Mouse (Mus musculus) lung, postnatal 25 days (tissue): ENCODE data around the gene Rnf26.
A peak's percentile ranks its signal among the peaks of the same experiment; 100 is the strongest.
"Not testable (repeated sequence)": the region's sequence is repeated elsewhere in the genome, so short reads cannot be mapped to it uniquely, and the experiment has no call there.

ENCODE experiments used
- DNase-seq: peaks from one replicate; pipeline ENCODE4 v3.0.0; 2022; ENCODE audit warnings: low spot score

Rnf26 gene

DNA sequence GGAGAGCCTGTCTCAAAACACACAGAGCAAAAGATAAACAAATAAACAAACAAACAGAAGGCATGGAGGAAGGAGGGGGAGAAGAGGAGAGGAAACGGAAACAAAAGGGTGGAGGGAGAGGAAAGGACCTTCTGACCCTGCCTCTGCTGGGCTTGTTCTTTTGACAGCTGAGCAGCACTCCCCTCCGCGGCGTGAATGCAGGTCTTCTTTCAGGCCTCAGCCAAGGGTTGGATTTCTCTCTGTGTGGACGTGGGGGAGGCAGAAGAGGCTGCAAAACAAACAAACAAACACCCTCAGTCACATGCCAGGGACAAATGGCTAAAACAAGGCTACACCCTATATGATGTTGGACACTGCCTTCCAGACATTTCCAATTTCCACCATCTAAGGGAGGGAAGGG, 11.7 kb upstream of the Rnf26 start:
- no peak for DNase-seq

DNA sequence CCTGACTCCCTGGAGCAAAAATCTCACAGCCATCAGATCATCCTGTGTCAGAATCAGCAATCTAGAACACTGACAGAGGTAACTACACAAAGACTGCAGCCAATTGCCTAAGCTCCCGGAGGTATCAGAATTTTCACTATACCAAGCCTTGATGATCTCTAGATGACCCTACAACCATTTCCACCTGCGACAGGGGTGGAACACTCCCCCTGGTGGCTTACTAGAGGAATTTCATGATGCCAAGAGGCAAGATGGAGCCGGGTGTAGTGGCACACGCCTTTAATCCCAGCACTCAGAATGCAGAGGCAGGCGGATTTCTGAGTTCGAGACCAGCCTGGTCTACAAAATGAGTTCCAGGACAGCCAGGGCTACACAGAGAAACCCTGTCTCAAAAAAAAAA, 11.0 kb upstream of the Rnf26 start:
- DNase-seq = no peak

DNA sequence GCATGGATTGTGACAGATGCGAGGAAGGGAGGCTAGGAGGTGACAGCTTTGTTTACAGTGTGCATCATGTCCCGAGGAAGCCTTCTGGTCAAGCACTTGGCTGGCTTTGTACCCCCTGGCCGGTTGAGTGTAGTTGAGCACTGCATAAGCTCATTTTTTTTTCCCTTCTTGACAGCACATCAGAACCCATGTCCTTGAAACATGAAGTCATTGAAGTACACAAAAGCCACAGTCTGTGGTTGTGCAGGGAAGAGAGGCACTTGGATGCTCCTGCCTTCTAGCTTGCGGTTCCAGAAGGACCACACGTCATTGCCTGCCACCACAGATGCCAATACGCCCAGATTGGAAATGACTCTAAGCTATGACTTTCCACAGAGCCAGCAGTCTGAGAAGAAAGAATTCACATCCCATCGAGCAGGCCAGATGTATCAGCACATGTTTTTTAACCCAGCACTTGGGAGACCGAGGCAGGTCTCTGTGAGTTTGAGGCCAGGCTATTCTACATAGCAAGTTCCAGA, 6.7 kb upstream of the Rnf26 start:
- DNase-seq = no peak

DNA sequence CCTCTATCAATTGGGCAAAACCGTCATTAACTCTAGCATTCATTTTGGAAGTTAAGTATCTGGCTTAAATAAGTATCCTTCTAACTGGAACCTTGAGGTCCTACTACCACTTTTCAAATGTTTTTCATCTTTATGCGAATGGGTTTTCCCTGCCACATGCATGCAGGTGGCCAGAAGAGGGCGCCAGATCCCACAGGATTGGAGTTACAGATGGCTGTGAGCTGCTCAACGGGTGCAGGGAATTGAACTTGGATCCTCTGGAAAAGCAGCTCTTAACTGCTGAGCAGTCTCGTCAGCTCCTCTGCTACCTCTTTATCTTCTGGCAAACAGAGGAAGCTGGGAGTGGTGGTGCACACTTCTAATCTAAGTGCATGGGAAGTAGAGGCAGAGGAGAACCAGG, 5.7 kb upstream of the Rnf26 start:
- DNase-seq = no peak

DNA sequence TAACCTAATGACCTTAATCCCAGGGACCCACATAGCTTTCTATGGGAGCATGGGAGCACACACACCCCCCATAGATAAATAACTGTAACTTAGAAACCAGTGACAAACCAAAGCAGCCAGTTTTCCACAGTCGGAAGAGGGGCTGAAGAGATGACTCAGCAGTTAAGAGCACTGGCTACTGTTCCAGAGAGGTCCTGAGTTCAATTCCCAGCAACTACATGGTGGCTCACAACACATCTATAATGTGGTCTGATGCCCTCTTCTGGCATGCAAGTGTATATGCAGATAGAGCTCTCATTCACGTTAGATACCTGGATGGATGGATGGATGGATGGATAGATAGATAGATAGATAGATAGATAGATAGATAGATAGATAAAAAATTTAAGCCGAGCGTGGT, 2.9 kb upstream of the Rnf26 start:
- no peak for DNase-seq

DNA sequence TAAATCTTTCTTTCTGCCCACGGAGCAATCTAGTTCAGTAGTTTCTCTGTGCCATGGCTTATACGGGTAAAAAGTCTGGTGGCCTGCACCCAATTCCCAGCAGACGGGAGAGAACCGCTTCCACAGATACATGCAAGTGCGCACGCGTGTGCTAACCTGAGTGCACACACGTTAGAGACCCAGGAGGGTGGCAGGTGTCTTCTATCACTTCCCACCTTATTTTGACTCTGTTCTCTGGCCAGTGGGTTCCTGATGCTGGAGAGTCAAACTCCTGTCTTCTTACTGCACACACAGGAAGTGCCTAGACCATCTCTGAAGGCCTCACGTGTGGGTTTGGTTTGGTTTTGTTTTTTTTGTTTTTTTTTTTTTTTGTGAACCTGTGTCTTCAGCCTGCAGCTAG, 2.3 kb upstream of the Rnf26 start:
- DNase-seq = no peak

DNA sequence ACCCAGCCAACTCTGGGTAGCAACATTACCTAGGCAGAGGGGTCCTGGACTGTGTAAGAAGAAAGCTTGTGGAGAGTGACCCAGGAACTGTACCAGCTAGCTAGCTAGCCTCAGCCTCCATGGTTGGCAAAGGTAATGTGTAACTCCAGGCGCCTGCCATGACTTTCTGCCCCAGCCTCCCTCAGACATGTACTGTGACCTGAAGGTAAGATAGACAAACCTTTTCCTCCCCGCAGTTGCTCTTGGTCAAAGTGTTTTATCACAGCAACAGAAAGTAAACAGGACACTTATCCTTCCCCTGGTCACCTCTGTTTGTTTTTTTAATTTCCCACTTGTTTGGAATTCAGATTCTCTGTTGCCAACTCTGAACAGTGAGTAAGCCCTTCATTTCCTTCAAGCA, 1.1 kb upstream of the Rnf26 start:
- no peak for DNase-seq

DNA sequence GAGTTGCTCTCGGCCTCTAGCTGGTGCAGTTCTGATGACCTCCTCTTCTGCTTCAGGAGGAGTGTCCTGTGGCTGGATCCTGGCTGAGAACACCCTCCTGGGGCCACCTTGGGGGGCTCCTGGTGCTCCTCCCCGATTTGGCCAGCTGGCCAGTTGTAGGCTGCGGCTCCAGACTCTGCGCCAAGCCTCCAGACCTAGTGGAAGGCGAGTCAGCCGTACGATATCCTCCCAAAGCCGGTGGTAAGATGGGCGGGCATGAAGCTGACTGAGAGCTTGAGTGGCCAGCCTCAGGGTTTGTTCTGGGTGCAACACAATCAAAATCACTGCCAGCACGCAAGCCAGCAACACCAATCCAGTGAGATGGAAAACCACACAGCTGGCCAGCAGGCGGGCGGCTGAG, 1.4 kb downstream of the Rnf26 start:
- DNase-seq = not testable (repeated sequence)

DNA sequence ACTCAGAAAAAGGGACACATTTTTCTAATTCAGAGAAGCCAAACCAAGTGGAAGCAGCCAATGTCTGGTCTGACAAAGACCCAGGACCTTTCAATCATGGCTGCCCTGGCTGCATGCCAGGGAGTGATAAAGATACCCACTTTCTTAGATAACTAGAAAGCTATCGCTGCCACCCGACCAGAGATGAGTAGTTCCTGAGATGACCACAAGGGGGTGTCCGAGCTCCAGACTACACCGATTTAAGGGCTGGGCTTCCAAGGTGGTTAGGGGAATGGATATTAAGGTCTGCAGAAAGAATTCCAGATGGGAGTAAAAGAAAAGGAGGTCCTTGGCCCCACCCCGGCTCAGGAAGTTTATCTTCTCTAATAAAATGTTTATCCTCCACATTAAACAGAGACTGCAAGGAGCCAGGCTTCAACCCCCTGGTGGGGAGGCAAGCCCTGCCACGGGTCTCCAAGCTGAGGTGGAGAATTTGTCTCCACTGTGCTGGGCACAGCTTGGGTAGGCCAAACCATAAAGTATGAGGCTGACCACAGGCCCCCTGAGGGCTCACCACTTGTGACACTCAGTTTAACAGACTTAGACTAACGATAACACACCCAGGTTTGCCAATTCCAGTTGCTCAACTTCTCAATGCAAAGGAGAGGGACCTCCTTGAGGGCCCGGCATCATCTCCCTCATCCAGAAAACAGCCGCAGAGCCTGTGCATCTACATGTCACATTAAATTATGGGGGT, 3.8 kb downstream of the Rnf26 start:
- peak; percentile 72 for DNase-seq

DNA sequence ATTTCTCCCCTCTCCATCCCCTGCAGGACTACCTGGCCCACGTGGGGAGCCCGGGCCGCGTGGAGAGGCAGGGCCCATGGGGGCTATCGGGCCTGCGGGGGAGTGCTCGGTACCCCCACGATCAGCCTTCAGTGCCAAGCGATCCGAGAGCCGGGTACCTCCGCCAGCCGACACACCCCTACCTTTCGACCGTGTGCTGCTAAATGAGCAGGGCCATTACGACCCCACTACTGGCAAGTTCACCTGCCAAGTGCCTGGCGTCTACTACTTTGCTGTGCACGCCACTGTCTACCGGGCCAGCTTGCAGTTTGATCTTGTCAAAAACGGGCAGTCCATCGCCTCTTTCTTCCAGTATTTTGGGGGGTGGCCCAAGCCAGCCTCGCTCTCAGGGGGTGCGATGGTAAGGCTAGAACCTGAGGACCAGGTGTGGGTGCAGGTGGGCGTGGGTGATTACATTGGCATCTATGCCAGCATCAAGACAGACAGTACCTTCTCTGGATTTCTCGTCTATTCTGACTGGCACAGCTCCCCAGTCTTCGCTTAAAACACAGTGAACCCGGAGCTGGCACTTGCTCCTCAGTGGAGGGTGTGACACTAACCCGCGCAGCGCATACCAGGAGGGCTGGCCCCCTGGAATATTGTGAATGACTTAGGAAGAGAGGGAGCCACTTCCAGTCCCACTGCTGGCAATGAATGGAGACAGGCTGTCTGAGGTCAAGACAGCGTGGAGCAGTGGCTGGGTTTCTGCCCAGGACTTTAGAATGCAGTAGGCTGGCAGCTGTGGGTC, 4.9 kb downstream of the Rnf26 start:
- DNase-seq = no peak

DNA sequence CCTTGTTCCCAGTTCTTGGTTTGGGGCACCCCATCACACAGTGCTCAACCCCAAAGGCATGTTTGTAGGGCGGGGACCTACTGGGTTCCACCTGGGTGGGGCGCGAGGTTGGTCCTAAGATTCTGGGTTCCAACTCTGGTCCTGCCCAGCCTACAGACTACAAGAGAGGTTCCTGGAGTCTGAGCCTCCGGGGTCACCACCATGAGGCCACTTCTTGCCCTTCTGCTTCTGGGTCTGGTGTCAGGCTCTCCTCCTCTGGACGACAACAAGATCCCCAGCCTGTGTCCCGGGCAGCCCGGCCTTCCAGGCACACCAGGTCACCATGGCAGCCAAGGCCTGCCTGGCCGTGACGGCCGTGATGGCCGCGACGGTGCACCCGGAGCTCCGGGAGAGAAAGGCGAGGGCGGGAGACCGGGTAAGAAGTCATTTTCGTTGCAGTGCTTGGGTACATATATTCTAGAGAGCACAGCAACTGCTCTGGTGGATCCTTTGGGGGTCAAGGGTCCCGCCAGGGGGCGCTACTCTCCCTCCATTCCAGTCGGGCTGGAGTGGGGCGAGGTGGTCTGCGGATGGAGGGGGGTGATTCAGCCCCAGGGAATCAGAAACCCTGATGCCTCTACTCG, 5.6 kb downstream of the Rnf26 start:
- DNase-seq = no peak

DNA sequence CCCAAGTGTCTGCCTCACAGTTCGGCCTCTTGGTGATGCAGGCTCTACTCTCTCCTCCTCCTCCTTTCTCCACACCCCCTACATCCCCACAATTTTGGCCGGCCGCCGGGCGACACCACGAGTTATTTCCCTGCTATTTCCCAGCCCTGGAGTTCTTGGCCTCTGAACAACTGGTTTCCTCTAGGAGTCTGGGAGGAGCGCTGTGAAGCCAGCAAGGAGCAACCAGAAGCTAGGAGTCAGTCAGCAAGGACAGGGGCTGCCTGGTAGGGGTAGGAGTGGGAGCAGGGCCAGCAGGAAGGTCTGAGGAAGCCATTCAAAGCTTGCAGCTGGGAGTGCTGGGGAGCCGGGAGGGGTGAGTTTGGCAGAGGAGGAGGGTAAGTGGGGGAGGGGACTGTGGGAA, 6.2 kb downstream of the Rnf26 start, which contains the start of gene C1qtnf5:
TSS of gene C1qtnf5 (plus strand) at position 136 of the 400 bp plus-strand sequence.
- DNase-seq = peak; percentile 84

DNA sequence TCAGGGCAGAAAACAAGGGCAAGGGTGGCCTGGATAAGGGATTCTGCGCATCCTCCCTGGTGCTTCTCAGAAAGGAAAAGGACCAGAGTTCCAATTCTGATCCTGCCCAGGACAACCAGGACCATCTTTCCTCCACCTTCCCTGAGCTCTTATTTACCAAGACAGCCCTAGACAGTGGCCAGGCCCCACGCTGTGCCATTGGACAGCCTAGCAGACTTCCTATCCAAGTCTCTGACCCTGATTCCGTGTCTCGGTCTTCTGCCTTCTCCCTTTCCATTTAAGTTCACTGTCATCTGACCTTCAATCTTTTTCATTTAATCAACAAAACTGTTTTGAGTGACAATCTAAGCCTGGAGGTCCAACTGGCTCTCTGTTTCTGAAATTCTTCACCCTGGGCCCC, 6.7 kb downstream of the Rnf26 start:
- no peak for DNase-seq

DNA sequence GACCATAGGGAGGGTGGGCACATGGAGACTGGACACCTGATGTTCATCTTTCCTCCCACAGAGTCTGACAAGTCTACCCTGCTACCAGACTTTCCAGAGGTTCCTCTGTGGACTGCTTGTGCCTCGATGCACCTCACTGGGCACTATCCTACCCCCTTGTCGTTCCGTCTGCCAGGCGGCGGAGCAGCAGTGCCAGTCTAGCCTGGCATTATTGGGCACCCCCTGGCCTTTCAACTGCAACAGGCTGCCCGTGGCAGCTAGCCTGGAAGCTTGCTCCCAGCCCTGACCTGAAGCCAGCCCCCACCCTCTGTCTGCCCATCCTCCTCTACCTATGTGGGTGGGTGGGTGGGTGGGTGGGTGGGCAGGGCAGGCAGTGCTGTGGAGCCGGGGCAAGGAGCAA, 7.1 kb downstream of the Rnf26 start:
- DNase-seq = no peak

DNA sequence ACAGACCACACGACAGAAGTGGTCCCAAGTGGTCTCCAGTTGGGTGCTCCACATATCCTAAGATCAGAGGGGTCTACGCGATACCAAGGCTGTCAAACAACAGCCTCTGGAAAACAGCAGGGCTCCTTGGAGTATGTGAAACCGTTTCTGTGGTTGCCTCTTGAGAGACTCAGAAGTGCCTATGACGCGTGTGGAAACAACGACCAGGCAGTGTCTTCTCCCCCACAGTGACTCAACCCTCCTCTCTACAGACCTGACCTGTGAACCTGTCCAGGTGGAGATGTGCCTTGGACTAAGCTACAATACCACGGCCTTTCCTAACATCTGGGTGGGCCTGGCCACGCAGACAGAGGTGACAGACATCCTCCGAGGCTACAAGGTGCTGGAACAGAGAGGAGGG, 7.5 kb downstream of the Rnf26 start:
- DNase-seq = no peak

DNA sequence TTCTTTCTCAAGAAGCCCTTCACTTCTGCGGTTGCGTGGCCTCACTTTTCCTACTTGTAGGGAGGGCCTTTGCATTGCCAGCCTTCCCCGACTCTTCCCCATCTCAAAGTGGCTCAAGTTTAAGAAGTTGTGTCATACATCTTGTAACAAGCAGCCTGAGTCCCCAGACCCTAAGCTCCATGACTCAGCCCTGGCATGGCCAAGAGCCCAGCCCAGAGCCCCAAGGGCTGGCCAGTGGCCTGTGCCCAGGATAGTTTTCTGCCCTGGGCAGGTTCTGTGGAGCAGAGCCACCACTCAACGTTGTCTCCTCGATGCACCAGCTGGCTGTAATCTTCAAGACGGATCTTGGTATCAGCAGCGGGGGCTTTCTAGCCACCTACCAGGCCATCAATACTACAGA, 8.4 kb downstream of the Rnf26 start:
- no peak for DNase-seq

DNA sequence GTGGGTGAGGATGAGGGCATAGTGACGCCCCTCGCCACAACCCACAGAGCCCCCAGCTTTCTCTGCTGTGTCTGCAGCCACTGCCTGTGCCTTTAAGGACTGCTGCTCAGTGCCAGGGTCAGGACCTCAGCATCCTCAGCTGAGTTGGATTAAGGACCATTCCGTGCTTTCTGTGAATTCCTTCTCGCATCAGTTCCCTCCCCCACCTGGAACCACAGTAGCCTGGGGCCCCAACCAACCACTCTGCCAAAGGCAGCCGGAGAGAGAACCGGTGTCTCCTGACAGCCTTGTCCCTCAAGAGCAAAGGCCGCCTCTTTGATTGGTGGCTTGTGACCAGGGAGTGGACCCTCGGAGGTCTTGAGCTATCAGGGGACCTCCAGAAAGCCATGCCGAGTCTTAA, 11.8 kb downstream of the Rnf26 start, which contains the start of gene Mfrp:
TSS of gene Mfrp (plus strand) at position 240 of the 400 bp plus-strand sequence.
- DNase-seq = no peak

DNA sequence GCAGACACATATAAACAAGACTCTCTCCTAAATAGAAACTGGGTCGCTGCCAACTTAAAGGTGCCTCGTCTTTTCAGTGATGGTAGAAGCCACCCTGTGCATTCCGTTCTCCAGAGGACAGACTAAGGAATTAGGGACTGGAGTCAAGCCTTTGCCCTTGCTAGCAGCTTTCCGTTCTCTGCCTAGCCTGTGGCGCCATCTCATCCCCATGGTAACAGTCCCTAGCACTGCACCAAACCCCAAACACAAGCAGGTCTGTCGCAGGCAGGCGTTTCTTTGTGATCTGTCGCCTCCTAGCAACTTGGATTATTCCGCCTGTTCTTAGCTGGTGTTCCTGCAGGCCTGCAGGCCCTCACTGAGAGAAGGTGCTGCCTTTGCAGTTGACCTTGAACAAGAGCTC, 16.8 kb downstream of the Rnf26 start:
- no peak for DNase-seq

DNA sequence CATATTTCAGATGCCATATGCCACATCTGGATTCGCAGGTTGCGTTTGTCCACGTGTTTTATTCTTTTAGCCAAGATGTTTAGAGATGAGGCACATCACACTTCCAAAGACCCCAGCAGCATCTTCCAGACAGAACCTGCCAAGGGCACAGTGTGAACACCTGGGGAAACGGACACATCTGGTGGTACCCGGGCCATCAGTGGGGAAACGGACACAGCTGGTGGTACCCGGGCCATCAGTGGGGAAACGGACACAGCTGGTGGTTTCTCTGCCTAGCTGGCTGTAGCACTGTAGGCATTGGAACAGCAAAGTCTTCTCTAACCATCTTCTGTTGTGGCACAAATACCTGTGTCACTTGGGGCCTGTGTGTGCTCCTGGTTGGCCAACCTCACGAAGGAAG, 17.5 kb downstream of the Rnf26 start:
- no peak for DNase-seq

DNA sequence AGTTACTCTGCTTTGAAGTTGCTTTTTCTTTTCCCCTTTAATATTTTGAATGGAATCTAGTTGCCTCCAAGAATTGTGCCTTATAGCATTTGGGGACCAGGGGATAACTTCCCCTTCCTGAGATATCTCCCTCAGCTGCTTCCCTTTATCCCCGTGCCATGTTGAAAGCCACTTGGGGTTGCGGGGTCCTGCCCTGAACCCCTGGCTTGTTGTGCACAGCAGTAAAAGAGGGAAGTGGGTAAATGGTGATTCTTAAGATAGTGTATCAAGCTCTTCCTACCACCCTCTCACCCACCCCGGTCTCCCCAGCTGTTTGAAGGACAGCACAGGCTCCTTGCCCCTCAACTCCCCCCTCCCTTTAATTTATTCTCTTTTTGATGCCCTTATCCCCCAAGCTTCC, 18.6 kb downstream of the Rnf26 start:
- no peak for DNase-seq

DNA sequence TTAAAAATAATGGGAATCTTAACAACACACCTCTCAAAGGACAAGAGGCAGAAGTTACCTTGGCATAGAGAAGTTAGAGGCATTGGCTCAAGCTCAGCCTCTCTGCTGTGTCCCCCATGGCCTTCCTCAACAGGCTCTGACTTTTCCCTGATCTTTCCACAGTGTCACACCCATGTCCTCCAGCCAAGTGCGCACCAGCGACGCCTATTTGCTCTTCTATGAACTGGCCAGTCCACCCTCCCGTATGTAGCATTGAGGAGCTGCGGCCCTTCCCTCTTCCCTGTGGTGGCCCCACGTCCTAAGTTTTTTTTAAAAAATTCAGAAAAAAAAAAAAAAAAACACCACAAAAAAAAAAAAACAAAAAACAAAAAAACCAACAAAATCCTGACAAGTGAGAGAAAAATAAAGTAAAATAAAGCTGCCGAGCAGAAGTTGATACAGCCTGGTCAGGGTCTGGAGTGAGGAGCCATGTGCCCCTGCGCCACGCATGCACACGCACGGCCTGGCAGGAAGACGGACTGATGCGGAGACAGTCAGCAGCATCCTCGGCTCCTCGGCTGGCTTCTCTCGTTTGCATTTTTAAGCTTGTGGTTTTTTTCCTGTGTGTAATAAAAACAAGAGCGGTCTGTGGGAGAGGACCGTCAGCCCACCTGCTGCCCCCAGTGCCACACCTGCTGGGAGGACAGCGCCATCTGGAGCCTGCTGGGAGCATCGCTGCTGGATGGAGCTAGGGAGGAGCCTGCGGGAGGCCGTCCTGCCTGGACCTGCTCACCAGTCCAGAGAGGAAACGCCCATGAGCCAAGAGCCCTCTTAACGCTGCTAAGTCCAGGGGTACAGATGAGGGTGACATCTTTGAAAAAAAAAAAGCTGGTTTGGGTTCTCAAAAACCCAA, 19.5 kb downstream of the Rnf26 start:
- DNase-seq = peak; percentile 74
